Mouse (Mus musculus) WW6 (cell line): ENCODE measurements around the gene Focad.

Experiments used
- DNase-seq: peaks from one replicate; pipeline ENCODE4 v3.0.0-alpha.2; 2013; ENCODE audit warnings: low read depth, low spot score

The Focad gene

DNA sequence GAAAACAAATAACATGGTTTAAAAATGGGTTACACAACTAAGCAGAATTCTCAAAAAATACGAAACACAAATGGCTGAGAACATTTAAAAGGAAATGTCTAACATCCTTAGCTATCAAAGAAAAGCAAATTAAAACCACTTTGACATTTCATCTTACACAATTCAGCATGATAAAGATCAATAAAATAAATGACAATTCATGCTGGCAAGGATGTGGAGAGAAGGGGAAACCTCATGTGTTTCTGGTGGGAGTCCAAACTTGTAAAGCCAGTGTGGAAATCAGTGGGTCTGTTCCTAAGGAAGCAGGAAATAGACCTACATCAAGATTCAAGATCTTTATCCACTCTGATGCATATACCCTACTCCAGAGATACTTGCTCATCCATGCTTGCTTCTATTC, 363.7 kb downstream of the Focad start:
- no peak for DNase-seq

DNA sequence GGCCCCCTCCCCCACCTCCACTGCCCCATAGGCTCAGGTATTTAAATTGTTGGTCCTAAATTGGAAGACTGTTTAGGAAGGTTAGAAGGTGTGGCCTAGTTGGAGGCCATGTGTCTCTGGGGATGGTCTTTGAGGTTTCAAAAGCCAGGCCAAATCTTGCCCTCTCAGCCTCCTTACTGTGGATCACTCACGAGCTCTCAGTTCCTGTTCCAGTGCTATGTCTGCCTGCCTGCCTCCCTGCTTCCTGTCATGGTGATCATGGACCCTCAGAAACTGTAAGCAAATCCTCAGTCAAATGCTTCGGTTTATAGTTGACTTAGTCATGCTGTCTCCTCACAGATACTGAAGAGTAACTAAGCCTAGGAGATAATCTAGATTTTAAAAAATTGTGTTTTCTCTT, 364.2 kb downstream of the Focad start:
- no peak for DNase-seq
